Mouse (Mus musculus): ENCODE measurements at regions not wholly inside any gene's neighbourhood (a gene's known extent, or its start where the extent isn't known, plus 50 kb on each side); places are given as distances from the start of the nearest gene placed in this dataset.

GRCm38 (mm10) chr10:97309580-97309979 is 169.8 kb upstream of the Dcn start:
- no peak for DNase-seq

DNA sequence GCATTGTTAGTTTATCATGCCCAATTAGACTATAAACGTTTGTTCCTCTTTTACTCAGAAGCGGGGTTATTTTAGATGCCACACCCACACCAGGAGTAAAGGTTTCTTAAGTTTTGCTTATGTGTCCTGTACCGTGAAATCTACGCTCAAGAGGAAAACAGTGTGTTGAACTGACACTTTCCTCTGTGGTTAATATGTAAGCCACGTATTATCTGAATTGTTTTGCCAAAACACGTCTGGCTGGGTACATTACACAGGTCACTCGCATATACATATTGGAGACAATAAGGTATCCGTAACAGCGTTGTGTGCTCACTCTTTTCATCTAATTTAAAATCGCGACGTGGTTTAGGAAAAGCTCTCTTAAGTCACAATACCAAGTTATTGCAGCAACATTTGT is 166.9 kb upstream of the Dcn start:
- peak; percentile 9 for DNase-seq

GRCm38 (mm10) chr10:97312978-97313377 is 166.4 kb upstream of the Dcn start:
- DNase-seq = peak; percentile 87

DNA sequence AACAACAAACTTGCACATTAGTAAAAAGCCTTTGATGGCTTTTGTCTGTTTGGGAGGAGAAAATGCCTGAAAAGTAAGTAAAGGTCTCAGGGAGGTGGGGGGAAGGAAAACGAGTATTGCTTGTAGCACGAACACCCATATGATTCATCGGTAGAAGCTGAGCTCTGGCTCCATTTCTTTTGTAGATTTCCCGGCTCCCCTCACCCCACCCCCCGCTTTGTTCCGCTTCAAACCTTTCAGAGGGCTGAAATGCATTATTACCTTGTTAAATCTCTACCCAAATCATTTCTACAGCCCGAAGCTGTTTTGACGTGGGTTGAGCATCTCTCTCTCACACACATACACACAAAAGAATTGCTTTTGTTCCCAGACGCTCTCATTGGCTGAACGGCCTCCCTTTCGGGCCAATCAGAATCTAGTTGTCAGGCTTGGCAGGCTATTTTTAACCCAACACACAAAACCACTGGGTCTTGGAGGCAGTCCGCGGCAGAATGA is 166.0 kb upstream of the Dcn start:
- peak; percentile 84 for DNase-seq

- no peak for DNase-seq
Measured at GRCm38 (mm10) chr10:97332639-97333038, 146.8 kb upstream of the Dcn start.

DNA sequence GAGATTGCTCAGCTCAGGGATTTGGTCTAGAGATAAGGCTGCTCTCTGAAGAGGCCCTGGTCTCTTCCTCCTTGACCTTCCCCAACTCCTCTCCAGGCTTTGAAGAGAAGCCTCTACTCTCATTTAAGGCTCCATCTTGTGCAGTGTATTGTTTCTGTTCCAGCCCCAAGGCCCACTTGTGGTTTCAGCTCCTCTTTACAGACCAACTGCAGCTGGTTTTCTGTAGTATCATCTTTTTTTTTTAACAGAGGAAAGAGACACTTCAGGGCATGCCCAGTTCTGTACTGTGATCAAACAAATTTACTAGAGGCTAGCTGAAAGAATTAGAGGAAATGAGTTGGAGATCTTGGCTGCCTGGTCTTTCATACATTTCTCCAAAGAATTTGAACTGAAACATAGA is 145.4 kb upstream of the Dcn start:
- no peak for DNase-seq

- no peak for DNase-seq
Measured at GRCm38 (mm10) chr10:97334606-97335150, 144.7 kb upstream of the Dcn start.

DNA sequence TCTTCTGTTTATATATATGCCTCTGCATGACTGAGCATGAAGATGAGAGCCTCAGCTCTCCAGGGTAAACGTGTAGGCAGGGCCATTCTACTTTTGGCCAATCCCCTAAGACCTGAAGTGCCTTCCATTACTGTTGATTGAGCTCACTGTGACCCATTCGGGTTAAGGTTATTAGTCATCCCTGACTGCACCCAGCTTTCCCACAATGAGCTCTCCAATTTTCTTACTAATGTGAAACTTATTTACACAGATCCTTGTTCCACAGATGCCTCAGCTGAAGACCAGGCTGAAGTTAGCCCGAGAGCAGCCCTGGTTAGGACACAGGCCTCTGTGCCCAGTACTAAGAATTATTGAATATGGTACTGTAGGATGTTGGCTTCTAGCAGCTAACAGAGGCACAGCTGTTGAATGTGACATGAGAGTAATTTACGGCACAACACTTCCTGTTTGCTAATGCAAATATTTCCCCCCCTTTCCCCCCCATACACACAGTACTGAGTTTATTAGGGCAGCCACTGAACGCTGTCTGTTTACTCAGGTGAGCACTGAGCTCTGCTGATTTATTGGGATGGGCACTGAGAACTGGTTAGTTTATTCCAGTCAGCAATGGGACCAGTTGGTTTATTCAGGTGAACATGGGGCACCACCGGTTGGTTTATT is 141.2 kb upstream of the Dcn start:
- no peak for DNase-seq

DNA sequence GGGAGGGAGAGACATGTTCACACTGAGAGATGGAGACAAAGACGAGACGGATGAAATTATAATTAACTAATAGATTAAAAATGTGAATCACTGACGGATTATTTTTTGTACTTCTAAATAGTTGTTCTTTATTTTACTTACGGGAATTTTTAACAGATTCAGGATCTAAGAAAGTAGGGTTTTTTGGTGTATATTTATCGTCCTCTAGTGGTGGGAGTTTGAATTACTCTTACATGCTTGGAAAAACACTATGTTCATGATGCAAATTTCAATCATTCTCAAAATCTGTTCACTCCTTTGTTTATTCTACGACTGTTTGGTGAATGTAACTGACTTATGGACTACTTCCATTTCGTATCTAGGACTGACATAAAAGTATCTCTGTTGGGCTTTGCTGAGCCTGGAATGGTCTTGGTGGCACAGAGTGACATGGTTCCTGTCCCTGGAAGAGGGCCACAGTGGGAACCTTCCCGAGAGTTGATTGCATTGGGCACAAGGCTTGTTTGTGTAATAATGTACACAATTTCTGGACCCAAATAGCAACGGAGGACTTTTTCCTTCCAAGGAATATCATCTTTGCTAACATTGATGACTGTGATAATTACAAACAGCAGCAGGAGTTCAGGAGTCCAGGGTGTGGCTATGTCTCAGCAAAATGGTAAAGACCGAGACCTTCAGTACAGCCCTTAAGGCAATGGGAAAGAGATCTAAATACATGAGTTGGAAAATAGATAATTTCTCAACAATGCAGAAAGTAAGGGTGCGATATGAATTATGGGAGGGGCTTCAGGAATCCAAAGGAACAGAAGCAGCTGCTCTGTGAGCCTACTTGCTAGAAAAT is 139.3 kb upstream of the Dcn start:
- no peak for DNase-seq

DNA sequence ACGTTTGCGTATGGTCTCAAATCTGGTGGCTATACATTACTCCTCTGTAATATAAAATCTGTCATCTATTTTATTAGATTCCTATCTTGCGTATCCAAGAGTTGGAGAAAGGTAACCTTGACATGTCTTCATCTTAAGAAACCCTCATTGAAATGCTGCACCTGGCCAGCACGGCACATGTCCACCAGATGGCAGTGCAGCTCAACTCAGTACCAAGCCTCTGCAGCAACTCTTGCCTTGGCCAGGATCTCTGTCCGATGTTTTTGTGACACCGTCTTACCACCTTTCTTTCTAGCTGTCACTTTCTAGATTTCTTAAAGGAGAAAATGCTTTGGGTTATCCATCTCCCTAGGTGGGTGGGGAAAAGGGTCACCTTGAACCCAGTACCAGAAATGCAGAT is 134.1 kb upstream of the Dcn start:
- peak; percentile 28 for DNase-seq

GRCm38 (mm10) chr10:97346949-97347348 is 132.5 kb upstream of the Dcn start:
- no peak for DNase-seq

- no peak for DNase-seq
Measured at GRCm38 (mm10) chr10:97368625-97369024, 110.8 kb upstream of the Dcn start.

DNA sequence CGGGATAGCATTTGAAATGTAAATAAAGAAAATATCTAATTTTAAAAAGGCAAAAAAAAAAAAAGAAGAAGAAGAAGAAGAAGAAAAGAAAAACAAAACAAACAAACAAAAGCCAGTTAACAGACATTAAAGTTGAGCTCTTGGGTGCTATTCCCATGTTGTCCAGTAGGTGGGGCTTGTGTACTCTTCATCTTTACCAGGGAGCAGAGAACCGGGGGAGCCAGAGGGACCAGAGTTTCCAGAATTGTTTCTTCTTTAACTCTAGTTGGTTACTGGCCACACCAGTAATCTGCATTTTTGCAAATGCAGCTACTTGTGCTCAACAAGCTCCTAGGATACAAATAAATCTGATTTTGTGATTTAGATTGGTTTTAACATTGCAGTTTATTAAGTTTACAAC is 103.6 kb upstream of the Dcn start:
- peak; percentile 1 for DNase-seq

- no peak for DNase-seq
Measured at GRCm38 (mm10) chr10:97376376-97376775, 103.0 kb upstream of the Dcn start.

DNA sequence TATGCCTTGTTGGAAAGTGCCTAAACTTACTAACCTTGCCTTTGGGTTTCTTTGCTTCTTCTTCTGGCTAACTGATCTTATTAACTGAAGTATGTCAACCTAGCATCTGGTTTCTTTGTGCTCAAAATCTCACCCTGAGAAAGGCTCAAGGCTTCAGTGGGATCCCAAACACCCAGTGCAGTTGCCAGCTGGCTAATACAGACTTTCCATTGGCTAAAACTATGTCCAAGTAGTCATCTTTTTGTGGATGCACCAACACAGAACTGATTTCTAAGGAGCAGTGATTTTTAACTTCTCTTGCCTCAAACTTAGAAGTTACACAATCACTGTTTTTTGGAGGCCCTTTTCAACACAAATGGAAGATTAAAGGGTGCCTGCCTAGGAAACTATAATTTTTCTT is 97.8 kb upstream of the Dcn start:
- DNase-seq = no peak

- DNase-seq = no peak
Measured at GRCm38 (mm10) chr10:97383881-97384280, 95.5 kb upstream of the Dcn start.

- no peak for DNase-seq
Measured at GRCm38 (mm10) chr10:97387196-97387876, 92.1 kb upstream of the Dcn start.

DNA sequence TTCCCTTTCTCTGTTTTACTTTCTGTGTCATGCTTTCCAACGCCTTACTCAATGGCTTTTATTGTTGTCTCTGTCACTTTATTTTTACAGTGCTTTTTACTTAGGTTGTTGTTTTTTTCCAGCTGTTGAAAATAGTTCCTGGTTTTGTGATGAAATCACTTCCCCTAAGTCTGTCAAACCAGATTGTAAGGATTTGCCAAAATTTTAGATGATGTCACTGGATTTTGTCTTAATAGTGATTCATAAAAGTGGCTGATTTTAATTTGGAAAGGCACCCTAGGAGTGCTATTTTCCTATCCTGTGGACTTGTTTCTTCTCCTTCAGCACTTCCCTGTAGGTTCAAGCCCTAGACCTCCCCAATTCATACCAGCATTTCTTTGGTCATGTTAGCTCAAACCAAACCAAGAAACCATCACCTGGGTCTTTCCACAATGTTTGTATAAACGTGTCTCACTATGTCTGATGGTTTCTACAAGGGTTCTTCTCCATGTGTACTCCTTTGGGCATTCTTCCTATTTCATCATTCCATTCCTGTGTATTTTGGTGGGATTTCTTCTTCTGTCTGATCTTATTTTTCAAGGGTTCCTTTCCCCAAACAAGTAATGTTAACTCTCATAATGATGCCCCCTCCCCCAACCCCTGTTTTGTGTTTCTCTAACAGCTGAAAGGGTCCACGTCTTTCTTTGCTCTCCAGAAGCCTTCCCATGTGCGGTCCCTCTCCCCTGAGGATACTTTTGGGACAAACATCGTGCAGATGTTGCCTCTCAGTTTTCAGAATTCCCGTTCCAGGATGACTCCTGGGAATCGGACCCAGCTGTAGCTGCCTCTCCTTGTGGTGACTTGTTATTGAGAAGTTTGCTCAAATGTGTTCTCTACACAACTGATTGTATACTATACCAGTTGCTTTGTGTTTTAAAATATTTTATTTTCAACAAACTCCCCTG is 89.5 kb upstream of the Dcn start:
- DNase-seq = no peak

DNA sequence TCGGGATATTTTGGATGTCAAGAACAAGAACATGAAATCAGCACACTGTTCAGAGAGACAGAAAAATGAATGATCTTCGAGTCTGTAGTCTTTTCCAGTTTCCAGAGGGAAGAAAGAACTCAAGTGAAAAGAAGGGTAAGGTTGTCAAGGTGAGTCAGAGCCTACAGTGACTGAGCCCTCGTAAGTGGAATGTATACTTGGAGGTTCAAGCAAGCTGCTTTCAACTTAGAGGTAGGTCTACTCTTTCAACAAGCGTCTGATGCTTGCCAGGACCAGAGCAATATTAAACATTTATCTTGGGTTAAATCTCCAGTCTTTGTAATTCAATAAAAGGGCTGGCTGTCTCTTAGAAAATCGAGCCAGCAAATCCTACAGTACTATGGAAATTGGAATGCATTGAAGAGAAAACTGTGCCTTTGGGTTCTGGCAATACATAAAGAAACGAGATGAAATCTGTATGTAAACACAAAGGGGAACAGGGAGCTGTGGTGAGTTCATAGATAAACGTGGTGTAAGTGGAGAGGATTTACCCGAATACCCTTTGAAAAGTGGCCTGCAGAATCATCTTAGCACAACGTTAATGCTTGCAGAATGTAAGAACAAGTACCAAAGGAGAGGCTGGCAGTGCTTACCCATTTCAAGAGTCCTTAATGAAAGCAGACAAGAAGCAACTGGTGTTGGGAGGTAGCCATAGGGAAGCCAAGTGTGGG is 82.2 kb upstream of the Dcn start:
- DNase-seq = no peak

DNA sequence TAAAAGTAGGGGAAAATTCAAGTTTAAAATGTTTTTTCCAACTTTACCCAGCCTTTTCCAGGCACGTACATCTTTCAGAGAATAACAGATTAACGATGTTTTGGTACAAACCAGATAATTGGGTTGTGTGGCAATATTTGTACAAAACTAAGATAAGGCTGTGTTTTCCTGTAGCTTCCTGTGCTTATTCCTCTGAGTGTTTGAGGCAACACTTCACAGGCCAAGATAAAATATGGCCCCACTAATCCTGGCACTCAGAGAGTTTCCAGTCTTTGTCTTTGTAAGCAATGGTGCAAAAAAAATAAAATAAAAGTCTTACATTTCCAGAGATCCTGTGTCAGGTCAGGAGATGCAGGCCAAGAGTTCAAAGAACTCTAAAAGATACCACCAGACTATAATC is 81.5 kb upstream of the Dcn start:
- no peak for DNase-seq

DNA sequence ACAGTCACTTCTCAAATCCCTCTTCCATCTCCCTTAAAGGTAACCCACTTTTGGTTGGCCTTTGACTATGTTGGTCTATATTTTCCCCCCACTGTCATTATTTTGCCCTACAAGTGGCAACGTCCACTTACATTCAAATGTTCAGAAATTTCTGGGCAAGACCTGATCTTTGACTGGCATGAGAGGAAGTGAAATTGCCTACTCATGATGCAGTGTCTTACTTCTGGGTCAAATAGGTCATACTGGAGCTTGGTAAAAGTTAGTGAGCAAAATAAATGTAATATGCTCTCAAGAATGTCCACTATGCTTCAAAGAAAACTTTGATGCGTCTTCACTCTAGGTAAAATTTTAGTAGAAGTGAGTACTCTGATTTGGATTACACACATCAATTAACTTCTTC is 76.9 kb upstream of the Dcn start:
- no peak for DNase-seq
